Mouse (Mus musculus) ZHBTc4 (cell line): ENCODE data around the gene Afg3l1.
A peak's percentile ranks its signal among the peaks of the same experiment; 100 is the strongest.
"Not testable (repeated sequence)": the region's sequence is repeated elsewhere in the genome, so short reads cannot be mapped to it uniquely, and the experiment has no call there.

Experiments
- DNase-seq: peaks from one replicate; pipeline ENCODE4 v3.0.0-alpha.2; 2011; ENCODE audit warnings: low read depth, low spot score

The Afg3l1 gene

GRCm38 (mm10) chr8:123477737-123478258 is at the start of gene Afg3l1:
Gene Afg3l1 (plus strand): TSS chr8:123477903.
- DNase-seq, result peak; percentile 92

DNA sequence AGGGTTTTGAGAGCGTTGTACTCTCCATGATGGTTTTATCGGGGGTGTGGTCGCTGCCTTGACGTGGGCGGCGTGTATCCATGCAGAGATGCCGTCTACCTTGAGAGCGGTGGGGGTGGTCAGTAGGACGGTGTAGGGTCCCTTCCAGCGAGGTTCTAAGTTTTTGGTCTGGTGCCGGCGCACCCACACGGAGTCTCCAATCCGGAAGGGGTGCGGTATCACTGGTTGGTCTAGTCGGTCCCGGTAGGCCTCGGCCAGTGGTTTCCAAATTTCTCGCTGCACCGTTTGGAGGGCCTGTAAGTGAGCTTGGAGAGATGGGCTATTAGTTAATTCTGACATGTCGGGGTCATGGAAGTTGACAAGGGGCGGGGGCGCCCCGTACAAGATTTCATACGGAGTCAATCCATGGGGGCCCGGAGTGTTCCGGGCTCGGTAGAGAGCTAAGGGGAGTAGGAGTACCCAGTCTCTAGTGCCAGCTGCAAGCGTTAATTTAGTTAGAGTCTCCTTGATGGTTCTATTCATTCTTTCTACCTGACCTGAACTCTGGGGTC is 49.3 kb upstream of the Afg3l1 start:
- DNase-seq, result no peak

- no peak for DNase-seq
Measured at GRCm38 (mm10) chr8:123428939-123429721, 48.6 kb upstream of the Afg3l1 start.

- DNase-seq, result not testable (repeated sequence)
Measured at GRCm38 (mm10) chr8:123429722-123430013, 48.0 kb upstream of the Afg3l1 start.

DNA sequence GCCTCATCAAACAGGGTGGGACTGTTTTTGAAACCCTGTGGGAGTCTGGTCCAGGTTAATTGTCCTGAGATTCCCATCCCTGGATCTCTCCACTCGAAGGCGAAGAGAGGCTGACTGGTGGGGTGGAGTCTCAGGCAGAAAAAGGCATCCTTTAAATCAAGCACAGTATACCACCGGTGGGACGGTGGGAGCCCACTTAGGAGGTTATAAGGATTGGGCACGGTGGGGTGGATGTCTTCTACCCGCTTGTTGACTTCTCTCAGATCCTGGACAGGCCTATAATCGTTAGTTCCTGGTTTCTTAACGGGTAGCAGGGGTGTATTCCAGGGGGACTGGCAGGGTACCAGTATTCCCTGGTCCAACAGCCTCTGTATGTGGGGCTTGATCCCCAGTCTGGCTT is 46.8 kb upstream of the Afg3l1 start:
- DNase-seq, result not testable (repeated sequence)

DNA sequence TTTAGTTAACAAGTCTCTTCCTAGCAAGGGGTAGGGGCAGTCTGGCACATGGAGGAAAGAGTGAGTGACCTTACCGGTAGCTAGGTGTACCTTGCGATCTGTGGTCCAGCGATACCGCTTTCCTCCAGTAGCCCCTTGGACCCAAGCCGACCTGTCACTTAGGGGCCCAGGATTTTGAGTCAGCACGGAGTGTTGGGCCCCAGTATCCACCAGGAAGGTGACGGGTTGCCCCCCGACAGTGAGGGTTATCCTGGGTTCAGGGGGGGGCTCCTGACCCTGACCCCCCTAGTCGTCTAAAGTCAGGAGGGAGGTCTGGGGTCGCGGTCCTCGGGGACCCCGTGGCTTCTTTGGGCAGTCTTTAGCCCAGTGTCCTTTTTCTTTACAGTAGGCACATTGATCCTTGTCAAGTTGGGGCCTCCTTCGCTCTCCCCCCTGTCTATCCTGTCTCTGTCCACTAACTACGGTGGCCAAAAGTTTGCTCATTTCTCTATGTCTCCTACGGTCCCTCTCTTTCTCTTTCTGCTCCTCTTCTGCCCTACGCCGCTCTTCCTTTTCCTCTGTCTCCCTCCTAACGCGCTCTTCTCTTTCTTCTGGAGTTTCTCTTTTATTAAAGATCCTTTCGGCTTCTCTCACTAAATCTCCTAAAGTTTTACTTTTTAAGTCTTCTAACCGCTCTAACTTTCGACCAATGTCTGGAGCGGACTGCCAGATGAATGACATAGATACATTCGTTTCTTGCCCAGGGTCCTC is 45.9 kb upstream of the Afg3l1 start:
- DNase-seq, result no peak

- no peak for DNase-seq
Measured at GRCm38 (mm10) chr8:123432381-123432780, 45.3 kb upstream of the Afg3l1 start.

DNA sequence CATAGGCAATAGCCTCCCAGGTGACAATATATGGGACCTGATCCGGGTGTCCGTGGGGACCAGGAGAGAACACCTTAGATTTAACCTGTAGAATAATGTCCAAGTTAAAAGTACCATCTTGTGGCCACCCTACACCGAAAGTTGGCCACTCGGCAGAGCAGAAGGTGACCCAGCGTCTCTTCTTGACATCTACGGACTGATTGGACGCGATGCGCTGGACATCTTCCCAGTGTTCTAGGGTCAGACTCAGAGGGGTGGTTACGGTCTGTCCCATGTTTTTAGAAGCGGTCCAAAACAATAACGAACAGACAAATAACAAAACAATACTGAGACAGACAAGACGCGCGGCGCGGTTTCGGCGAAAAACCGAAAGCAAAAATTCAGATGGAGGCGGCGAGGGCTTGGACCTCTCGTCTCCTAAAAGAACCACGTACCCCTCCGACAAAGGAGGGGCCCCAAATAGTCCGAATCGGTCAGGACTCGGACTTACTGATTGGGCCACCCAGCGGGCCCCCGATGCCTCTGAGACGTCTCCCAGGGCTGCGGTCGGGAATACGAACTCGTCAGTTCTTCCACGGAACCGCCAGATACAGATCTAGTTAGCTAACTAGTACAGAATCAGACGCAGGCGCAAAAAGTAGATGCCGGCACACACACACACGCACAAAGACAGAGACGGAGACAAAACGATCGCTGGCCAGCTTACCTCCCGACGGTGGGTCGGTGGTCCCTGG is 44.3 kb upstream of the Afg3l1 start:
- DNase-seq, result not testable (repeated sequence)

- DNase-seq, result no peak
Measured at GRCm38 (mm10) chr8:123441788-123442187, 35.9 kb upstream of the Afg3l1 start.

- no peak for DNase-seq
Measured at GRCm38 (mm10) chr8:123442351-123442750, 35.4 kb upstream of the Afg3l1 start.

- peak; percentile 92 for DNase-seq
Measured at GRCm38 (mm10) chr8:123442871-123443575, 34.7 kb upstream of the Afg3l1 start.

DNA sequence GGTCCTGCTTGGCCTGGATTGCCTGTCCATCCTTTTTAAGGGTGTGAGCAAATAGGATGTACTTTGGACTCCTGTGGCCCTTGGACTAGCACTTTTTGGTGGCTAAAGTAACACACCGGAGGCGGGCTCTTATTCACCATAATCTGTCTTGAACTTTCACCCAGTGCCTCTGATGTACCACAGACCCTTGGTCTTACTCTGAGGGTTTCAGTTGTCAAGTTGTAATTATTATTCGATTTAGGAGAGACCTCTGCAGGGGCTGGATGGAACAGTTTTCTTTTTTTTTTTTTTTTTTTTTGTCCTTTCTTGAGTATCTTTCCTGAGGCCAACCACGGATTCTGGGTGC is 34.2 kb upstream of the Afg3l1 start:
- DNase-seq, result no peak

DNA sequence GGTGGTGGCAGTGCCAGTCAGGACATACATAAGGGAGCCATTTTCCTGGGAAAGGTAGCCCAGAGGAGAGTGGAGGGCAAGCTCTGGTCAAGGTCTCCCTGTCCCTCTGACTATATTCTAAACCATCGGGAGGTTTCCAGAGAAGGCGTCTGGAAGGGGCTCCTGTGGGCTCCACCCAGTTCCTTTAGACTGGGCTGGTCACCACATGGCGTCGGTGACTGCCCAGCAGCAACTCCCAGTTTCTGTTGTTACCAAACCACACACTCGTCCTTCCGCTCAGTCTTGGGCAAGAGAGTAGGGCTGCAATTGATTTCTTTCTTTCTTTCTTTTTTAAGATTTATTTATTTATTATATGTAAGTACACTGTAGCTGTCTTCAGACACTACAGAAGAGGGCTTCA is 33.6 kb upstream of the Afg3l1 start:
- peak; percentile 0 for DNase-seq

DNA sequence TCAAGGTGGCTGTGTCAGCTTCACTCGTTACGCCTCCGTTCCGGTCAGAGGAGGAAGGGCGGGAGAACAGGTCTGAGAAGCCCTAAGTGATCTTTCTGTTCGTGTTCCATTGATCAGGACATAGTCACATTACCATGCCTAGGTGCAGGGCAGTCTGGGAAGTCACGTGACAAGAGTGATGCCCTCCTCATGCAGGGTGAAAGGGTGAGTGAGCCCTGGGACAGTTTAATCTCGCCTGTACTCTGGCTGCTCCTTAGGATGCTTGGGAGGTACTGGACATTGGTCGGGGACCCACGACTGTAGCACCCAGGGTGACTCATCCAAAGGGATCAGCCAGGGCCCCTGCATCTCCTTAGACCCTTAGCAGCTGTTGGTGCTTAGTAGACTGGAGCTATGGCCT is 31.7 kb upstream of the Afg3l1 start:
- peak; percentile 30 for DNase-seq

GRCm38 (mm10) chr8:123446799-123447198 is 30.9 kb upstream of the Afg3l1 start:
- DNase-seq, result peak; percentile 89

GRCm38 (mm10) chr8:123450783-123451182 is 26.9 kb upstream of the Afg3l1 start:
- peak; percentile 0 for DNase-seq

GRCm38 (mm10) chr8:123451747-123452146 is 26.0 kb upstream of the Afg3l1 start:
- peak; percentile 1 for DNase-seq

- DNase-seq, result peak; percentile 0
Measured at GRCm38 (mm10) chr8:123452149-123452548, 25.6 kb upstream of the Afg3l1 start.

DNA sequence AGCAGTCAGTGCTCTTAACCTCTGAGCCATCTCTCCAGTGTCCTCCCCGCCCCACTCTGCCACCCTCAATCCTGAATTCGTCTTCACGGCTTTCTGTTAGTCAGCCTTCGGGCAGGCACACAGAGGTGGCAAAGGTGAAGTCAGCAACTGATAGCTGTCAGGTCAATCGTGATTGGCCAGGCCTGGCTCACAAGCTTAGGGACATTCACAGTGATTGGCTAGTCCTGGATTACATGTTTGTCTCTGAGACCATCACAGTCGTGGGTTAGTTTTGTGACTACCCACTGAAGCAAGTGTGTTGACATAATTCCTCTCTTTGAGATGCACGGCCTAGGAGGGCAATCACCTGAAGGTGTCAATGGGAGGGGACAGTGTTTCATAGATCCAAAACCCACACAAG is 24.4 kb upstream of the Afg3l1 start:
- DNase-seq, result peak; percentile 64

GRCm38 (mm10) chr8:123453951-123454350 is 23.8 kb upstream of the Afg3l1 start:
- DNase-seq, result peak; percentile 98

- peak; percentile 0 for DNase-seq
Measured at GRCm38 (mm10) chr8:123454559-123454958, 23.1 kb upstream of the Afg3l1 start.
